Mouse (Mus musculus) megakaryocyte-erythroid progenitor cell, adult 5 weeks (primary cell): ENCODE measurements around the gene Rwdd1. TPM values are rescaled to one million over a fixed set of nuclear protein-coding genes. Genes with fewer than 3 reads are reported as not detected.

ENCODE experiments used
- polyA plus RNA-seq: library from polyadenylated mRNA; stranded (reverse); fragments of >175 nt; gene quantifications from 2 replicates; pipeline ENCODE4 v1.2.3, GENCODE M21; 2012

Rwdd1 gene
- polyA plus RNA-seq: 66.6 and 78.3 TPM in 2 replicates

GRCm38 (mm10) chr10:34019302-34020075, at the start of gene Rwdd1:
TSS of gene Rwdd1 (minus strand) at chr10:34019624.

DNA sequence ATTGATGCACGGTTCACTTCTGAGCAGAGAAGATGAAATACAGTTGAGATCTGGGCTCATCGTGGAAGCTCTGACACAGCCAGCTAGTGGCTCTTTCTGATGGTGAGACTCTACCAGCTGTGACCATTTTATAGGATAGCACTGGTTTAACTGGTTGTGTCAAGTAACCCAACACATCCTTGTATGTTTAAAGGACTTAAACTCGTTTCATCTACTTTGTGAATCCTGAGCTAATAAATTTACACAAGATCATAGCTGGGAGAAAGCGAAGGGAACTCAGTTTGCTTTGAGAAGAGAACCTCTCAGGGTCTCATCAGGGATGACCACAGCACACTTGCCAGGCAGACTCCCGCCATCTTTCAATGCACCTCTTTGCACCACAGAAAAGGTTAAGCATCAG, 24.8 kb upstream of the Rwdd1 start, which contains the start of gene Calhm4:
Gene Calhm4, minus strand, starts transcription at position 101 of the 400 bp plus-strand sequence.

GRCm38 (mm10) chr10:34037401-34037800, 18.0 kb upstream of the Rwdd1 start, which contains the start of gene Trappc3l:
TSS of gene Trappc3l (plus strand) at chr10:34037597.

DNA sequence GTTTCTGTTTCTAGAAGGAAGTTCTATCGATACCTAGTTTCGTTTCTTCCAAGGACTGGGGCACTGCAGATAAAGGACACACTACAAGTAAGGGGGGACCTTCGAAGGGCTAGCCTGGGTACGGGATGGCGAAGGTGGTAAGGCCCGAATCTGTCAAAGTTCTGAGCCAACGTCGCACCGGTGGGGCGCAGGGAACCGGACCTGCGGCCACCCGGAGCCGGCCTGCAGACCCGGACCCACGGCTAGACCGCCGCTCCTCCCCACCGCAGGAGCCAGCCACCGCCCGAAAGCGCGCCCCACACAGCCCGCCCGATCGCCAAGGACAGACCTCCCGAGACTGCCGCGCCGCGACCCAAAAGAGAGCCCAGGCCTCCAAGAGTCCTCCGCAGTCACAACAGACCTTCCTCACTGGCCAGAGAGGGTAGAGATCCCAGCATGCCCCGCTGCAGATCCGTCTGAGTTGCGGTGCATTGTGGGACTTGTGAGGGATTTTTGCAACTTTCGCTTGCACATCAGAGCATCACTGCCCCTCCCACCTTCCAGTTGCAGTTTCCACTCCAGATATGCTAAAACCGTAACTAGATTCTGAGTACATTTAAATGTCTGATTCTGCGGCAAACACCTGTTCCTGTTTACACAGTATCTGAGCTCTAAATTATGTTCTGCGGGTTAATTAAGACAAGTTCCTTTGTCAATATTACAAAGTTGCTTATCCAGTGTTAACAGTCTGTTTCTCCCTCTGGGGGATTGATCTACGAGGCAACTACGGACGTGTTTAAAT, 68.4 kb downstream of the Rwdd1 start, which contains the start of gene Zup1:
Gene Zup1, minus strand, starts transcription at position 467 of the 781 bp plus-strand sequence.

Other genes with a start within 250 kb of the Rwdd1 start
- gene Sult3a2, start 232.9 kb downstream of the Rwdd1 start, polyA plus RNA-seq: not detected in 2 replicates
- not detected in 2 replicates for gene Sult3a1, start 161.9 kb downstream of the Rwdd1 start, polyA plus RNA-seq
- not detected in 2 replicates for gene Rsph4a, start 114.5 kb downstream of the Rwdd1 start, polyA plus RNA-seq
- 1.5 and 2.1 TPM in 2 replicates for gene Zup1, start 68.4 kb downstream of the Rwdd1 start, polyA plus RNA-seq
- not detected in 2 replicates for gene Trappc3l, start 18.0 kb upstream of the Rwdd1 start, polyA plus RNA-seq
- not detected in 2 replicates for gene Calhm4, start 24.7 kb upstream of the Rwdd1 start, polyA plus RNA-seq
- gene Calhm5, start 76.9 kb upstream of the Rwdd1 start, polyA plus RNA-seq: not detected in 2 replicates
- gene Calhm6, start 108.4 kb upstream of the Rwdd1 start, polyA plus RNA-seq: 3.2 and 3.6 TPM in 2 replicates
- 0.12 and 0.20 TPM in 2 replicates for gene Dse, start 188.1 kb upstream of the Rwdd1 start, polyA plus RNA-seq